Mouse (Mus musculus): ENCODE data around the gene Ddx39b.
A peak's percentile ranks its signal among the peaks of the same experiment; 100 is the strongest.

Gene Ddx39b

GRCm38 (mm10) chr17:35243086-35243485, 1.5 kb downstream of the Ddx39b start:
- DNase-seq (ENCODE audit: low read depth, low spot score), result peak; percentile 55

DNA sequence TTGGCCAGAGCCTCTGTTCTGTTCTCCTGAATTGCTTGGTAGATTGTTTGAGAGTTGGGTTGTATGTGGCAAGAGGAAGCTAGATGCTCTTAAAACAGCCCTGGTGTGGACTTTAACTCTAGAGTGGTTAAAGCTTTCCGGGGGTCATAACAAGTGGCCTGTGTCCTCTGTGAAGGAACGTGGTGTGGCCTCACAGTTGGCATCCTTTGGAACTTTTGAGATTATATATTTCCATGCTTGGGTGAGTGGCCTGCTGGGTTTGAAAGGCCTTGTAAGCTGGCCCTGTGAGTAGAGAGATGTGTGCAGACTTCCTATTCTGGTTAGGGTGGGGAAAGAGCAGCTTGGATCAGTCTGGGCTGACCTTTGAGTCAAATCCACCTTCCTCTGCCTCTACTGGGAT, 3.5 kb downstream of the Ddx39b start:
- DNase-seq (ENCODE audit: low read depth, low spot score), result peak; percentile 27

GRCm38 (mm10) chr17:35245731-35246623, 4.4 kb downstream of the Ddx39b start:
- DNase-seq (ENCODE audit: low read depth, low spot score), result peak; percentile 82

GRCm38 (mm10) chr17:35247144-35247543, 5.6 kb downstream of the Ddx39b start:
- DNase-seq (ENCODE audit: low read depth, low spot score), result no peak

- no peak for DNase-seq (ENCODE audit: low read depth, low spot score)
These were observed 7.4 kb downstream of the Ddx39b start for GRCm38 (mm10) chr17:35248986-35249385.

DNA sequence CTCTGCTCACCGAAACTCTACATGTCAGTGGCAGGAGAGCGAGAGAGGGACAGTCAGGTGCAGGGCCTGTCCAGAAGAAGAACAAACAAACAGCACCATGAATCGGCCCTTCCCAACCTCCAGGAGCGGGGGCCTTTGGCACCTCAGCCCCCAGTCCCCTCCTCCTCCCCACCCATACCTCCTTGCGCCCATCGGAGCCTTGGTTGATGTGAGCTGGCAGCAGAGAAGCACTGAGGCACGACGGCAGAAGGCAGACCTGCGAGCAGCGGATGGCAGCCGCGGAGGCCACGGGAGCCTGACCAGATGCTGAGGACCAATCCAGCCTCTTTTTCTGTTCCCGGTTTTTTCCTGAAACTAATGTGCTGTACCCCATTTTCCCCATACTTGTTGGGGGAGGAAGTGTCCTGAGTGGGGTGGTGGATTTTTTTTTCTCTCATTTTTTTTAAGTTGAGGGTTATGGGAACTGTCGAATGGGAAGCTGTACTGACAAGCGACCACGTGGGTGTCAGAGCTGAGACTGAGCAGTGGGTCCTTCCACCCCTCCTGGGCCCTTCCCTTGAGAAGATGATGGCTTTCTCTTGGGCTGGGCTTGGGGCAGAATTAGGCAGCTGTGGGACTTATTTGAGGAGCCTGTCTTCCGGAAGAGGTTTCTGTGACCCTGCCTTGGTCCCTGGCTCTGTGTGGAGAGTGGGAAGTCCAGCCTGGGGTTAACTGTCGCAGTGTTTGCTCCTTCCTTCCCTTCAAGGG, 8.1 kb downstream of the Ddx39b start:
- no peak for DNase-seq (ENCODE audit: low read depth, low spot score)

DNA sequence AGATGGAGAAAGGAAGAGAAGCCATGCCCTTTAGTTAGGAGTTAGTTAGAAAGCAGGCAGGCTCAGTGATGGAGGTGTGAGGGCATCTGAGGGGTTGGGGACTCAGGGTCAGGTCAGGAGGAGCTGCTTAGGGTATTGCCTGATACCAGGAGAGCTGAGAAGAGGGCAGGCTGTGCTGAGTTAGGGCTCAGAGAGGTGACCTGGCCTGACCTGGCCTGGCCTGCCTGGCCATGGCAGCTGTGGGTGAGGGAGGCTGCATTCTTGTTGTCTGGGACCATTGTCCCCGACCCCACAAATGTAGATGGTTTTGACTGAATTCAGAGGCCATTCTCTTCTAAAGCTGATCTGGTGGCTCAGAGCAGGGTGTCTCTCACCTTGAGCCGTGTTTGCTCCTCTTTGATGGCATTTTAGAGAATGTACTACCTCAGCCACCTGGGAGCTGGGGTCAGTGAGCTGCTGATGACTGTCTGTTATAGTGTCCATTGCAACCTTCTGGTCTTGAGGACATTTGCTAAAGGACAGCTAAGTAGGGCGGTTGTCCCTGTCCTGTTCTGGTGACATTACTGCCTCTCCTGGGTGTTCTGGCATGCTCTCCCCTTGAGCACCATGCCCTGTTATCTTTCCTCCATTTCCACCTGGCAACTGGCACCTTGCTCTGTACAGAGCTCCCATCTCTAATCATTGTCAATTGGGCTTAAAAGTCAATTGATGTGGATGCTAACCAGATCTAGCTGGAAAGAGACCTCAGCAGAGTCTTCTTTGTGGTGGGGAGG, 9.0 kb downstream of the Ddx39b start:
- no peak for DNase-seq (ENCODE audit: low read depth, low spot score)

DNA sequence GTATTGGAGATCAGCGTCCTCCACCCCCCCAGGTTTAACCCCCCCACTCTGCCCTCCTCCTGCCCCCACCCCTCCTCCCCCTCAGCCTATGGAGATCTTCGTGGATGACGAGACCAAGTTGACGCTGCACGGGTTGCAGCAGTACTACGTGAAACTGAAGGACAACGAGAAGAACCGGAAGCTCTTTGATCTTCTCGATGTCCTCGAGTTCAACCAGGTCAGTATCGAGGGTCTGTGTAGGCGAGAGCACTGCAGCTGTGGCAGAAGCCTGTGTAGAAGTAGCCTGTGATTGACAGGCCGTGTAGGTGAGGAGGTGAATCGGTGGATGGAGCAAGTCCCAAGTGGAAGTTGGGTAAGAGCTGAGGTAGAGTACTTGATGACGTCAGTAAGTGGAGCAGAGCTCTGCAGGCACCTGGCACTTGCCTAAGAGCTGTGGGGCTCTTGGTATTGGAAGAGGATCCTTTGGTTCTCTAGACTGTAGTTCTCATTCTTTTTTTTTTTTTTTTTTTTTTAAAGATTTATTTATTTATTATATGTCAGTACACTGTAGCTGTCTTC, 9.7 kb downstream of the Ddx39b start:
- no peak for DNase-seq (ENCODE audit: low read depth, low spot score)

GRCm38 (mm10) chr17:35251981-35252380, 10.4 kb downstream of the Ddx39b start:
- no peak for DNase-seq (ENCODE audit: low read depth, low spot score)

GRCm38 (mm10) chr17:35252619-35253292, 11.2 kb downstream of the Ddx39b start:
- no peak for DNase-seq (ENCODE audit: low read depth, low spot score)

- no peak for DNase-seq (ENCODE audit: low read depth, low spot score)
These were observed 11.9 kb downstream of the Ddx39b start for GRCm38 (mm10) chr17:35253293-35254093.

GRCm38 (mm10) chr17:35254241-35255098, 12.9 kb downstream of the Ddx39b start:
- peak; percentile 77 for DNase-seq (ENCODE audit: low read depth, low spot score)

GRCm38 (mm10) chr17:35255301-35255700, 13.8 kb downstream of the Ddx39b start:
- no peak for DNase-seq (ENCODE audit: low read depth, low spot score)

DNA sequence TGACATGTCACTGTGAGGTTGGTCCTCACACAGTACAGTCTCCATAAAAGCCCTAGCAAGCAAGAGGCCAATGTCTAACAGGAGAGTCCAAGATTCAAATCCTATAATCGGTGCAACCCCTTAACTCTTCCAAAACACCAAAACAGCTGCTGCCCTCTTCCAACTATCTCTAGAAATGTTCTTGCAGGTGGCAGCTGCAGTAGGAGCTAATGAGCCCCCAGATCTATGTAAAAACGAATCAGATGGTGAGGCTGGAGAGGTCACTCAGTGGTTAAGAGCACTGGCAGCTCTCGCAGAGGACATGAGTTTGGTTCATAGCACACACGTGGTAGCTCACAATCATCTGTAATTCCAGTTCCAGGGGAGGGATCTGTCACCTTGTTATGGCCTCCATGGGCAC, 14.2 kb downstream of the Ddx39b start:
- DNase-seq (ENCODE audit: low read depth, low spot score), result no peak

DNA sequence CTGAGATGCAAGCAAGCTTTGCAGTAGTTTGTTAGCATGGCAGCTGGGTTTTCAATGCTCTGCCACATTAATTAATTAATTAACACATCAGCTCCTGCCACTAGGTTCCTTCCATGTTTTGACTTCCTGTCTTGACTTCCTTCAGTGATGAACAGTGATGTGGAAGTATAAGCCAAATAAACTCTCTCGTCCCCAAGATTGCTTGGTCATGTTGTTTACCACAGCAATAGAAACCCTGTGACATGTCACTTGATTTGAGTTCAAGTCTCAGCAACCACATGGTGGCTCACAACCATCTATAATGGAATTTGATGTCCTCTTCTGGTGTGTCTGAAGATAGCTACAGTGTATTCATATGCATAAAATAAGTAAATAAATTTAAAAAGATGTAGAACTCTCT, 15.8 kb downstream of the Ddx39b start:
- DNase-seq (ENCODE audit: low read depth, low spot score), result peak; percentile 41

- DNase-seq (ENCODE audit: low read depth, low spot score), result peak; percentile 95
These were observed 16.4 kb downstream of the Ddx39b start for GRCm38 (mm10) chr17:35257824-35258491.

DNA sequence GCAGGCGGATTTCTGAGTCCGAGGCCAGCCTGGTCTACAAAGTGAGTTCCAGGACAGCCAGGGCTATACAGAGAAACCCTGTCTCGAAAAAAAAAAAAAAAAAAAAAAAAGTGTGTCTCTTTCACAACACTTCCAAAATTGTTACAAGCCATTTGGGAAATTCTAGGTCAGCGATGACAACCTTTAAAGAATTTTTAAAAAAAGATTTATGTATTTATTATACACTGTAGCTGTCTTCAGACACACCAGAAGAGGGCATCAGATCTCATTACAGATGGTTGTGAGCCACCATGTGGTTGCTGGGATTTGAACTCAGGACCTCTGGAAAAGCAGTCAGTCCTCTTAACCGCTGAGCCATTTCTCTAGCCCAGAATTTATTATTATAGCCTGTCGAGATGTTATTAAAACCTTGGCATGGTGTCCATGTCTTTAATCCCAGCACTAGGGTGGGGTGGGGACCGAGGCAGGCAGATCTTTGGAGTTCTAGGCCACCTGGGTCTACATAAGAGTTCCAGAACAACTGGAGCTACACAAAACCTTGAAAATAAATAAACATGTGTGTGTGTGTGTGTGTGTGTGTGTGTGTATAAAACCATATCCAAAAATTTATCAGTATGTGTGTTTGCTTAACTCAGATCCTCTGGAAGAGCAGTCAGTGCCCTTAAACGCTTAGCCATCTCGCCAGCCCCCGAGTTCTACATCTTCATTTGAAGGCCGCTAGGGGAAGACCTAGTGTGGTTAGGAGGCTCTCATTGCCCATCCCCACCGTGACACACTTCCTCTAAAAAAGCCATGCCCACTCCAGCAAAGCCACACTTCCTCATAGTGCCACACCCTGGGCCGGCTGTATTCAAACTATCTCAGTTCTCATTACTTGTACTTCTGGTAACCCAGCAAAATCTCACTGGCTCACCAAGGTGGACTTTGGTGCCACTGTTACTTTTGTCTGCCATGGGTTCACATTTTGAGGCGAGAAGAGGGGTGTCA, 17.2 kb downstream of the Ddx39b start:
- peak; percentile 88 for DNase-seq (ENCODE audit: low read depth, low spot score)

GRCm38 (mm10) chr17:35259621-35260020, 18.1 kb downstream of the Ddx39b start:
- no peak for DNase-seq (ENCODE audit: low read depth, low spot score)
